Mouse (Mus musculus) kidney, embryonic 15.5 days (tissue): ENCODE measurements around the gene Crip3. TPM values are rescaled to one million over a fixed set of nuclear protein-coding genes. Genes with fewer than 3 reads are reported as not detected.

Experiments
- ATAC-seq: fragments of 200-750 bp; cut with Nextera tagmentation; replicated peaks from 2 replicates; pipeline ENCODE4 v1.8.0; 2017; ENCODE audit warnings: moderate TSS enrichment; ENCODE audit not compliant: low FRiP score
- H3K27ac ChIP-seq: fragments of 300-500 bp; sonication (generic); 2 replicates; pipeline ENCODE4 v1.5.1; 2015; ENCODE audit warnings: mild to moderate bottlenecking, inconsistent platforms
- H3K27me3 ChIP-seq: fragments of 300-500 bp; sonication (generic); 2 replicates; pipeline ENCODE4 v1.6.1; 2015; ENCODE audit warnings: inconsistent platforms
- H3K36me3 ChIP-seq: fragments of 300-500 bp; sonication (generic); 2 replicates; pipeline ENCODE4 v1.6.1; 2015; ENCODE audit warnings: inconsistent platforms
- H3K4me1 ChIP-seq: fragments of 300-500 bp; sonication (generic); 2 replicates; pipeline ENCODE4 v1.6.1; 2015; ENCODE audit warnings: inconsistent platforms
- H3K4me2 ChIP-seq: fragments of 300-500 bp; sonication (generic); 2 replicates; pipeline ENCODE4 v1.6.1; 2015; ENCODE audit warnings: moderate library complexity, mild to moderate bottlenecking, inconsistent platforms
- H3K4me3 ChIP-seq: fragments of 300-500 bp; sonication (generic); replicated peaks from 2 replicates; pipeline ENCODE4 v1.5.1; 2015; ENCODE audit warnings: mild to moderate bottlenecking, inconsistent platforms
- H3K9ac ChIP-seq: fragments of 300-500 bp; sonication (generic); 2 replicates; pipeline ENCODE4 v1.6.1; 2015; ENCODE audit warnings: mild to moderate bottlenecking, inconsistent platforms
- H3K9me3 ChIP-seq: fragments of 300-500 bp; sonication (generic); replicated peaks from 2 replicates; pipeline ENCODE4 v1.6.1; 2016; ENCODE audit warnings: inconsistent platforms
- WGBS: fragments of 180-500 bp; shearing (Covaris S2); methylation state at CpG from one replicate; pipeline ENCODE4 v1.1.7; 2015; ENCODE audit warnings: mixed read lengths; 5-methylcytosine and 5-hydroxymethylcytosine counted together
- polyA plus RNA-seq: library from polyadenylated mRNA; unstranded; fragments of >200 nt; fragmentation: Nextera tagmentation; extraction: Ambion mirVana; gene quantifications from 2 replicates; pipeline ENCODE4 v1.2.1, GENCODE M21; 2015

Gene Crip3
- 0.51 and 0.64 TPM in 2 replicates for polyA plus RNA-seq

DNA sequence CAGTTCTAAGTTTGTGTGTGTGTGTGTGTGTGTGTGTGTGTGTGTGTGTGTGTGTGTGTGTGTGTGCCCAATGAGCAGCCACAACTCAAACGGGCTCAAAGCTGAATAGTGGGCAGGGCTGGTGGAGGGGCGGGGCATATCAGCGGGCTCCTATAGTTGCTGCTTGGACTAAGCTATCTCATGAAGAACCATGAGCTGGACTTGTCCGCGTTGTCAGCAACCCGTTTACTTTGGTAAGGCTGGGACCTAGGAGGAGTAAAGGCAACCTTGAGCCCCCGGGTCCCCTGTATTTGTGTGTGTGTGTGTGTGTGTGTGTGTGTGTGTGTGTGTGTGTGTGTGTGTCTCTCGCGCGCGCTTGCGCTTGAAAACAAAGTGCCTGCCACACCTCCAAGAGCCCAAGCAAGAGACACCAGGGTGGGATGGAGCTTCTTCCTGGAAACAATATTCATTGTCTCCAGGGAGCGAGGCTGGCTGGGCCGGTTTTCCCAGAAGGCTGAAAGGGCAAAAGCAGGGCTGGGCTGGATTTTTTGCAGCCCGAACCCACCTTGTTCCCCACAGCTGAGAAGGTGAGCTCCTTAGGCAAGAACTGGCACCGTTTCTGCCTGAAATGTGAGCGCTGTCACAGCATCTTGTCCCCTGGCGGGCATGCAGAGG lies at the start of gene Crip3:
Gene Crip3, plus strand, starts transcription at position 166 of the 654 bp plus-strand sequence.
- no peak within 1 kb of the TSS for H3K27ac ChIP-seq
- peak within 1 kb of the TSS; percentile 57 for H3K4me2 ChIP-seq
- ATAC-seq = no peak
- H3K9me3 ChIP-seq = no peaks in the 10 kb centered on the region
- peaks cover 16% of the 10 kb centered on the region for H3K27me3 ChIP-seq
- WGBS = 10% methylated on average over 18 of the region's 18 CpGs
- H3K36me3 ChIP-seq = no peaks in the 10 kb centered on the region
- peaks cover 11% of the 10 kb centered on the region for H3K4me1 ChIP-seq
- peak within 1 kb of the TSS; percentile 24 for H3K4me3 ChIP-seq
- H3K9ac ChIP-seq = no peak within 1 kb of the TSS

DNA sequence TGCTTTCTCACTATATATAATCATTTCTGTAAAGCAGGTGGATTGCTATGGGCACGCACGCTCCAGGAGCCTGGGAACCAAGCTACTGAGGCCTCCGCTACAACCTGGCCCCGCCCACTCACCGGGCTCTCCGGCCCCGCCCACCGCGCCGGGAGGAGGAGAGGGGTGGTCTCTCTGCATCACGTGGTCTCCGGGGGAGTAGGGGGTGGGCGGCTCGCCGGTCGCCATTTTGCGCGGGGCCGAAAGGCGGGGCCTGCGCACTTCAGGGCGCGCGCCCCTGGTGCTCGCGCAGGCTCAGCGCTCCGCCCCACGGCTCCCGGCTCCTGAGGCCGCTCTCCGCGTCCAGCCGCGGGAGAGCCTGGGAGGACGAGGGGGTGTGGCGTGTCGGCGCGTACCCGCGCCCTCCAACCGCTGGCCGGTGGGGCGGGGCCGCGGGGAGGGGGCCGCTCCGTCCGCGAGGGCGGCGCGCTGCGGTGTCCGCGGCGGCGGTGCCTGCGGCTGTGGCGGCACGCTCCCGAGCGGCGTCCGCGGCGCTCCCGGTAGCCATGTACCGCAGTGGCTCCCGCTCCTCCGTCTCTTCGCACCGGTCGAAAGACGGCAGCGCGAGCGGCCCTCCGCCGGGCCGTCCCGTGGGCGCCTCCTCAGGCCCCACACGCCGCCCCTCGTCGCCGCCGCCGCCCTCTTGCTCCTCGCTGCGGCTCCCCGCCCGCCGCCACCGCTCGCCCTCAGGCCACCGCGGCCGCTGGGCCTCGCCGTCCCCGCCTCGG lies 45.2 kb upstream of the Crip3 start, which contains the start of gene Zfp318:
Gene Zfp318, plus strand, starts transcription at position 438 of the 767 bp plus-strand sequence.
- Histone ChIP-seq H3K4me3 (peak within 1 kb of the TSS; percentile 94), H3K4me1 (peaks cover 14% of the 10 kb centered on the region), H3K9me3 (no peaks in the 10 kb centered on the region), H3K27ac (peak within 1 kb of the TSS; percentile 90), H3K9ac (peak within 1 kb of the TSS; percentile 93), H3K4me2 (peak within 1 kb of the TSS; percentile 82), H3K36me3 (peaks cover 17% of the 10 kb centered on the region), H3K27me3 (no peaks in the 10 kb centered on the region)
- 0% methylated on average over 87 of the region's 105 CpGs for WGBS
- peak; percentile 98 for ATAC-seq

DNA sequence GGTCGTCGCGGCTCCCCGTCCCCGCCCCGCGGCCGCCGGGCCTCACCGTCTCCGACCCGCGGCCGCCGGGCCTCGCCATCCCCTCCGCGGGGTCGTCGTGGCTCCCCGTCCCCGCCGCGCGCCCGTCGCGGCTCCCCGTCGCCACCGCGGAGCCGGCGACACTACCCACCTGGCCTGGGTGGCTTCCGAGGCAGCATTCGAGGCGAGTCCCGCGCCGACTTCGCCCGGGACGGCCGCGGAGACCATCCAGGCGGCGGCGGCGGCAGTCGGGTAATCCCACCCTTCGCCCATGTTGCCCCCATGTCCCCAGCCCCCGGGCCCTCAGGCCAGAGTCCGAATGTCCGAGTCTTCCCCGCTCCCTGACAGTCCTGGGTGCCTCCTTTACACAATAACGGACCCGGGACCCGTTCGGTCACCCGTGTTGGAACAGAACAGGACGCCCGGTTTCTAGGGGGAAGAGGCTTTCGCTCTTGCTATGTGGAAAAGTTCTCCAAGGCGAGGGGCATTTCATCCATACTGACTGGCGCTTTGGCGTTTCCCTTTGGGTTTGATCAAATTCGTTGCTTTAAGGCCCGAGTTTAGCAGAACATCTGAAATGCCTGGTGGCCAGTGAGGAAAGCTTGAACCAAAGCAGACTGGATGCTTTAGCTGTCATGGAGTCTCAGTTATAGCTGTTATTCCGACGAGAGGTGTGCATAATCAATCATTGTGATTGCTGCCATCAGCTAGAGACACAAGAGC lies 44.5 kb upstream of the Crip3 start:
- Histone ChIP-seq H3K27ac (peak overlapping the region; percentile 90), H3K27me3 (no peaks in the 10 kb centered on the region), H3K4me2 (peak overlapping the region; percentile 82), H3K36me3 (peaks cover 23% of the 10 kb centered on the region), H3K4me3 (peak overlapping the region; percentile 94), H3K9me3 (no peaks in the 10 kb centered on the region), H3K9ac (peak overlapping the region; percentile 93), H3K4me1 (peaks cover 14% of the 10 kb centered on the region)
- under 1% methylated on average over 65 of the region's 70 CpGs for WGBS
- ATAC-seq = peak; percentile 12; the same call in 1 of the 2 replicates

DNA sequence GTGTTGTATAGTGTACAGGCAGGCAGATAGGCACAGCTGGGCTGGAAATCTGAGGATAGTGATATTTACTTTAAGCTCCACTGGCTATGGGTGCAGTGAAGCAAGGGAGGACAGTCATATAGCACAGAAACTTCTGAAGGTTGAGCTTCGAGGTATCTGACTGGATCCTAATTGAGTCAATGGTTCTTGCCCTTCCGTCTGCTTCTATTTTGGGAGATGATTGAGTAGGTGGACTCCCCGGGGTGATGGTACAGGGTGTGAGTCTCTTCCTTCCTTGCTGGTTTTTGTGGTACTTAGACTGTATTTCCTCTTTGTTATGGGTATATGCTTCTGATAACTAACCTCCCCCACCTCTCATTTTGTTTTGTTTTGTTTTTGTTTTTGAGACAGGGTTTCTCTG lies 40.5 kb upstream of the Crip3 start:
- ATAC-seq = no peak
- peaks cover 44% of the 10 kb centered on the region for H3K36me3 ChIP-seq
- no peaks in the 10 kb centered on the region for H3K9me3 ChIP-seq
- no peak overlapping the region for H3K9ac ChIP-seq
- no peak overlapping the region for H3K4me2 ChIP-seq
- H3K4me1 ChIP-seq = peaks cover 11% of the 10 kb centered on the region
- no peak overlapping the region for H3K27ac ChIP-seq
- WGBS = 69% methylated on average over 3 of the region's 3 CpGs
- H3K27me3 ChIP-seq = no peaks in the 10 kb centered on the region
- no peak overlapping the region for H3K4me3 ChIP-seq

DNA sequence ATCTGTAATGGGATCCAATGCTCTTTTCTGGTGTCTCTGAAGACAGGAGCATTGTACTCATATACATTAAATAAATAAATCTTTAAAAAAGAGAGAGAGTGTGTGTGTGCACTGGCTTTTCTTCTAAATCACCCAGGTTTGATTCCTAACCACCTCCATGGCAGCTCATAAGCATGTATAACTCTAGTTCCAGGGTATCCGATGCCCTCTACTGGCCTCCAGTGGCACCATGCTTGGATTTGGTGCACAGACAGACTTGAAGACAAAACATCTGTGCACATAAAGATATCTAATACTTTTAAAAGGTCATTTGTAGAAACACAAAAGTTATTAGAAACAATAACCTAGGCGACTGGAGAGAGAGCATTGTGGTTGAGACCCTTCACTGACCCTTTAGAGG lies 35.7 kb upstream of the Crip3 start:
- H3K4me3 ChIP-seq = no peak overlapping the region
- no peak overlapping the region for H3K27ac ChIP-seq
- WGBS = 45% methylated on average over 2 of the region's 2 CpGs
- no peaks in the 10 kb centered on the region for H3K27me3 ChIP-seq
- ATAC-seq = no peak
- peaks cover 72% of the 10 kb centered on the region for H3K36me3 ChIP-seq
- no peak overlapping the region for H3K9ac ChIP-seq
- no peaks in the 10 kb centered on the region for H3K9me3 ChIP-seq
- H3K4me2 ChIP-seq = no peak overlapping the region
- no peaks in the 10 kb centered on the region for H3K4me1 ChIP-seq

DNA sequence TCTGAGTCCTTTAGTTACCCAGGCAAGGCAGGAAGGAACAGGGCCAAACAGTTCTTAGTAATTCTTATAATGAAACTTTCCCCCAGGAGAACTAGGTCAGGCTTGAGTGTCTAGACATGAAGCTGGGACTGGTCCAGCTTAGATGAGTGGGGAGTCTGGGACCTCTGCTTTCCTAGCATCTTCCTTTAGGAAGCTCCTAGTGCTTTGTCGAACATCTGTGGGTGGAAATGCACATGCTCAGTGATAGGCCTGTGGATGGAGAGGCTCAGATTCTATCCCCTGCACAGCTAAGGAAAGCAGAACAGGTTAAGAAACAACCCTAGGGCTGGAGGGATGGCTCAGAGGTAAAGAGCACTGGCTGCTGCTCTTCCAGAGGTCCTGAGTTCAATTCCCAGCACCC lies 34.1 kb upstream of the Crip3 start:
- Histone ChIP-seq H3K4me3 (no peak overlapping the region), H3K9ac (no peak overlapping the region), H3K27ac (no peak overlapping the region), H3K27me3 (no peaks in the 10 kb centered on the region), H3K9me3 (no peaks in the 10 kb centered on the region), H3K4me1 (no peaks in the 10 kb centered on the region), H3K36me3 (peaks cover 73% of the 10 kb centered on the region), H3K4me2 (no peak overlapping the region)
- ATAC-seq = no peak
- WGBS = 84% methylated on average over 1 of the region's 1 CpGs

DNA sequence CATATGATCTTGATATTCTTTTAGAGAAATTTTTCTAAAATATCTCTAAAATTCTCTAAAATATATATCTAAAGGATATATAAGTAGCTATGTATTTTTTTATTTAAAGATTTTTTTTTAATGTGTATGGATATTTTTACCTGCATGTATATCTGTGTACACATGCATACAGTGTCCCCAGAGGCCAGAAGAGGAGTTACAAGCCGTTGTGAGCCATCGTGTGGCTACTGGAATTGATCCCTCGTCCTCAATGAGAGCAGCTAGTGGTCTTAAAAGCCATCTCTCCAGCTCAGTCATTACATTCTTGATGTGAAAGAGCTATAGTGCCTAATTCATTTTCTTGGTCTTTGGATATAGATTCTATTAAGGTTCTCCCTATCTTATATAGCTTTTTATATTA lies 20.2 kb upstream of the Crip3 start:
- WGBS = 46% methylated on average over 3 of the region's 3 CpGs
- Histone ChIP-seq H3K9ac (no peak overlapping the region), H3K27ac (no peak overlapping the region), H3K27me3 (no peaks in the 10 kb centered on the region), H3K36me3 (peaks cover 86% of the 10 kb centered on the region), H3K4me1 (no peaks in the 10 kb centered on the region), H3K4me3 (no peak overlapping the region), H3K4me2 (no peak overlapping the region), H3K9me3 (no peaks in the 10 kb centered on the region)
- ATAC-seq = no peak

DNA sequence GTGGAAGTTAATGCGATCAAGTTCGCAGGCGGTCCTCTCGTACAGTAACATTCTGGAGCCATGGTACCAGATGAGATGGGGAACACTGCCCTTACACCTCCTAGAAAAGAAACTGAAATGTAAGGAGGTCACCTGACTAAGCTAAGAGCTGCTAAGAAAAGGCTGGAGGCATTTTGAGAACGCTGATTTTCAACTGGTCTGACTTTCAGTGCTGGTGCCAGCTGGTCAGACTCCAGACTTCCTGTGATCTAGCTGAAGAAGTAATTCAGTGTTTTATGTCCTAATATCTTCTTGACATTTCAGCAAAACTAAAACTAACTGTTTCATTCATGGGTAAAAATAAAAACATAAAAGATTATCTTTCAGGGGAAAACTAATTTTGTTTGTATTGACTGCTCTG lies 10.1 kb upstream of the Crip3 start:
- no peaks in the 10 kb centered on the region for H3K4me1 ChIP-seq
- H3K9ac ChIP-seq = no peak overlapping the region
- ATAC-seq = no peak
- WGBS = 76% methylated on average over 5 of the region's 5 CpGs
- H3K4me3 ChIP-seq = no peak overlapping the region
- no peaks in the 10 kb centered on the region for H3K27me3 ChIP-seq
- no peaks in the 10 kb centered on the region for H3K9me3 ChIP-seq
- H3K36me3 ChIP-seq = peaks cover 7% of the 10 kb centered on the region
- no peak overlapping the region for H3K27ac ChIP-seq
- no peak overlapping the region for H3K4me2 ChIP-seq

DNA sequence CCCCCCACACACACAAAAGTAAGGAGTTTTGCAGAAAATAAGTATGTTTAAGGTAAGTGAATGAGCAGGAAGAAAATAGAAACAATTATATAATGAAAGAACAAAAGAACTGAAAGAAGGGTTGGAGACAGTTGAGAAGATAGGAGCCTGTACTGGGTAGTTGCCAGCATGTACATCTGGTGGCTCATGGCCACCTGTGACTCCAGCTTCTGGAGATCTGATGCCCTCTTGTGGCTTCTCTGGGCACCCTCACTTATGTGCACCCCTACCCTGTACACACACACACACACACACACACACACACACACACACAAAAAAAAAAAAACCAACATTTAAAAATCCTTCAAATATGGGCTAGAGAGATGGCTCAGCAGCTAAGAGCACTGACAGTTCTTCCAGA lies 9.0 kb upstream of the Crip3 start:
- H3K27me3 ChIP-seq = no peaks in the 10 kb centered on the region
- H3K27ac ChIP-seq = no peak overlapping the region
- H3K4me3 ChIP-seq = no peak overlapping the region
- no peaks in the 10 kb centered on the region for H3K4me1 ChIP-seq
- H3K9me3 ChIP-seq = no peaks in the 10 kb centered on the region
- H3K36me3 ChIP-seq = no peaks in the 10 kb centered on the region
- ATAC-seq = no peak
- no peak overlapping the region for H3K4me2 ChIP-seq
- H3K9ac ChIP-seq = no peak overlapping the region

DNA sequence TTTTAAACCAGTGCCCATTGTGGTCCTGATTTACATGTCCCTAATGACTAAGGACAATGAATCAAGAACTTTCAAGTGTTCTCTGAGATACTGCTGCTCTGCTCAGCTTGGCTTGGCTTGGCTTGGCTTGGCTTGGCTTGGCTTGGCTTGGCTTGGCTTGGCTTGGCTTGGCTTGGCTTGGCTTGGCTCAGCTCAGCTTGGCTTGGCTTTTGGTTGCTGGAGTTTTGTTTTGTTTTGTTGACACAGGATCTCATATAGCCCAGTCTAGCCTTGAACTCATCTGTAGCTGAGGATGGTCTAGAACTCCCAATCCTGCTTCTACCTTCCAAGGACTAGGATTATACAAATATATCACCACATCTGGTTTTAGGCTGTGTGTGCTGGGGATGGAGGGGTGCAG lies 2.2 kb upstream of the Crip3 start:
- ATAC-seq = no peak
- Histone ChIP-seq H3K9me3 (no peaks in the 10 kb centered on the region), H3K9ac (no peak overlapping the region), H3K4me3 (no peak overlapping the region), H3K27ac (no peak overlapping the region), H3K4me2 (no peak overlapping the region), H3K4me1 (peaks cover 7% of the 10 kb centered on the region), H3K27me3 (peaks cover 5% of the 10 kb centered on the region; the same call in 1 of the 2 replicates), H3K36me3 (no peaks in the 10 kb centered on the region)

DNA sequence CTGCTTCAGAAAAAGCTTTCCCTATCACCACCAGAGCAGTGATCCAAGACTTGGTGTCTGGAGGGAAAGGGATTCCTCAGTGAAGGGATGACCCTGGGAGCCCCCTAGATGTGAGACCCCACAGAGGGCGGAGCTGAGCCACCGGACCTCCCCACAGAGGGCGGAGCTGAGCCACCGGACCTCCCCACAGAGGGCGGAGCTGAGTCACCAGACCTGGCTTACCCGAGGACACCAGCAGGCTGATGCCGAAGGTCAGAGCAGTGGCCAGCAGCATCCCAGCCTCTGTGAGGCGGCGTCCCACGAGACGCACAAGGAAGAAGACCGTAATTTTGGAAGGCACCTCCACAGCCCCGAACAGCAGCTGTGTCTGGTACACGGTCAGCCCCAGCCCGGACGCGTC lies 4.9 kb downstream of the Crip3 start:
- Histone ChIP-seq H3K4me2 (peak overlapping the region; percentile 55), H3K4me3 (peak overlapping the region; percentile 25), H3K4me1 (peaks cover 19% of the 10 kb centered on the region), H3K9ac (0 out of 2 replicates have a peak overlapping the region, but pooled peaks have one; percentile 1), H3K9me3 (no peaks in the 10 kb centered on the region), H3K27me3 (peaks cover 51% of the 10 kb centered on the region), H3K27ac (no peak overlapping the region), H3K36me3 (no peaks in the 10 kb centered on the region)
- WGBS = 3% methylated on average over 17 of the region's 17 CpGs
- ATAC-seq = peak; percentile 62; the same call in 1 of the 2 replicates
